Mouse (Mus musculus): ENCODE measurements around the gene Ptpn11. TPM values are rescaled to one million over a fixed set of nuclear protein-coding genes. Genes with fewer than 3 reads are reported as not detected.
"Not testable (repeated sequence)": the region's sequence is repeated elsewhere in the genome, so short reads cannot be mapped to it uniquely, and the experiment has no call there.

The Ptpn11 gene
- total RNA-seq (2014; fragmentation: Nextera tagmentation) (38.2 and 44.4 TPM in 2 replicates), total RNA-seq (2017) (44.2 and 48.6 TPM in 2 replicates)

- ATAC-seq (replicated peaks; ENCODE audit: low FRiP score, low TSS enrichment, poor library complexity, severe bottlenecking): peak; percentile 74
Observed at GRCm38 (mm10) chr5:121190836-121191583, at the start of gene Ptpn11. Ptpn11 (minus strand) TSS chr5:121191397.

- no peak for ATAC-seq (replicated peaks; ENCODE audit: low FRiP score, low TSS enrichment, poor library complexity, severe bottlenecking)
Observed at GRCm38 (mm10) chr5:121239846-121240245, 48.6 kb upstream of the Ptpn11 start.

- no peak for ATAC-seq (replicated peaks; ENCODE audit: low FRiP score, low TSS enrichment, poor library complexity, severe bottlenecking)
Observed at GRCm38 (mm10) chr5:121238208-121238607, 47.0 kb upstream of the Ptpn11 start.

GRCm38 (mm10) chr5:121236171-121236570 is 45.0 kb upstream of the Ptpn11 start:
- peak; percentile 96 for ATAC-seq (replicated peaks; ENCODE audit: low FRiP score, low TSS enrichment, poor library complexity, severe bottlenecking)

GRCm38 (mm10) chr5:121233726-121234125 is 42.5 kb upstream of the Ptpn11 start:
- peak; percentile 72 for ATAC-seq (replicated peaks; ENCODE audit: low FRiP score, low TSS enrichment, poor library complexity, severe bottlenecking)

- no peak for ATAC-seq (replicated peaks; ENCODE audit: low FRiP score, low TSS enrichment, poor library complexity, severe bottlenecking)
Observed at GRCm38 (mm10) chr5:121232789-121233188, 41.6 kb upstream of the Ptpn11 start.

- ATAC-seq (replicated peaks; ENCODE audit: low FRiP score, low TSS enrichment, poor library complexity, severe bottlenecking): 0 out of 2 replicates have a peak, but pooled peaks have one; percentile 24
Observed at GRCm38 (mm10) chr5:121230811-121231210, 39.6 kb upstream of the Ptpn11 start.

- no peak for ATAC-seq (replicated peaks; ENCODE audit: low FRiP score, low TSS enrichment, poor library complexity, severe bottlenecking)
Observed at GRCm38 (mm10) chr5:121229182-121229581, 38.0 kb upstream of the Ptpn11 start.

GRCm38 (mm10) chr5:121227330-121227729 is 36.1 kb upstream of the Ptpn11 start:
- ATAC-seq (replicated peaks; ENCODE audit: low FRiP score, low TSS enrichment, poor library complexity, severe bottlenecking): not testable (repeated sequence)

- ATAC-seq (replicated peaks; ENCODE audit: low FRiP score, low TSS enrichment, poor library complexity, severe bottlenecking): no peak
Observed at GRCm38 (mm10) chr5:121226845-121227244, 35.6 kb upstream of the Ptpn11 start.

GRCm38 (mm10) chr5:121226406-121226805 is 35.2 kb upstream of the Ptpn11 start:
- ATAC-seq (replicated peaks; ENCODE audit: low FRiP score, low TSS enrichment, poor library complexity, severe bottlenecking): no peak

- no peak for ATAC-seq (replicated peaks; ENCODE audit: low FRiP score, low TSS enrichment, poor library complexity, severe bottlenecking)
Observed at GRCm38 (mm10) chr5:121225854-121226253, 34.7 kb upstream of the Ptpn11 start.

GRCm38 (mm10) chr5:121224856-121225255 is 33.7 kb upstream of the Ptpn11 start:
- ATAC-seq (replicated peaks; ENCODE audit: low FRiP score, low TSS enrichment, poor library complexity, severe bottlenecking): no peak

- not testable (repeated sequence) for ATAC-seq (replicated peaks; ENCODE audit: low FRiP score, low TSS enrichment, poor library complexity, severe bottlenecking)
Observed at GRCm38 (mm10) chr5:121224020-121224419, 32.8 kb upstream of the Ptpn11 start.

GRCm38 (mm10) chr5:121221328-121221850 is 30.2 kb upstream of the Ptpn11 start:
- ATAC-seq (replicated peaks; ENCODE audit: low FRiP score, low TSS enrichment, poor library complexity, severe bottlenecking): no peak

- ATAC-seq (replicated peaks; ENCODE audit: low FRiP score, low TSS enrichment, poor library complexity, severe bottlenecking): no peak
Observed at GRCm38 (mm10) chr5:121220732-121221301, 29.6 kb upstream of the Ptpn11 start.

- peak; percentile 69 for ATAC-seq (replicated peaks; ENCODE audit: low FRiP score, low TSS enrichment, poor library complexity, severe bottlenecking)
Observed at GRCm38 (mm10) chr5:121219980-121220731, 29.0 kb upstream of the Ptpn11 start, which contains the start of gene Hectd4. Hectd4 (plus strand) TSS chr5:121220219.

GRCm38 (mm10) chr5:121219190-121219589 is 28.0 kb upstream of the Ptpn11 start:
- ATAC-seq (replicated peaks; ENCODE audit: low FRiP score, low TSS enrichment, poor library complexity, severe bottlenecking): no peak

- no peak for ATAC-seq (replicated peaks; ENCODE audit: low FRiP score, low TSS enrichment, poor library complexity, severe bottlenecking)
Observed at GRCm38 (mm10) chr5:121217313-121217634, 26.1 kb upstream of the Ptpn11 start.
